Mouse (Mus musculus) liver, postnatal 0 days (tissue): ENCODE data around the gene Calm1.

Experiments used
- CTCF ChIP-seq: sonication (generic); IDR thresholded peaks from 2 replicates; pipeline ENCODE4 v1.5.1; 2016; ENCODE audit warnings: antibody characterized with exemption, low read depth
- EP300 ChIP-seq: IDR thresholded peaks from 2 replicates; pipeline ENCODE4 v1.6.1; 2016; ENCODE audit warnings: antibody characterized with exemption, low read depth, mild to moderate bottlenecking

DNA sequence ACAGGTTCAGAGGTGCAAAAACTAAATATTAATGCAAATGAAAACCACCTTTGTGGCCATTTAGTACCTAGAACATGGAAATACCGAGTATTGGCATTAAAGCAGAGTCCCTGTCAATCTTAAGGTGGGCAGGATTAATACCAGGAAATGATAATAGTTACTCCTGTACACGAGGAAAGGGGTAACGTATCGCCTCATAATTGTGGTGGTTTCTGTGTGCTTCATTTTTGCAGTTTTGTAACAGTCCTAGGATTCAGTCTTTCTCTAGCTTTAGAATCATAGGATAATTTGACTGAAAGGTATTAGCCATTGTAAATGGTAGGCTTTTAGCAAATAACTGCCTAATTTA is 2.1 kb downstream of the Calm1 start:
- TF ChIP-seq CTCF = no peak
- TF ChIP-seq EP300 = no peak
